Mouse (Mus musculus) MEL (cell line): ENCODE measurements around the gene Trem3. TPM values are rescaled to one million over a fixed set of nuclear protein-coding genes. Genes with fewer than 3 reads are reported as not detected.

Experiments
- DNase-seq: peaks from one replicate; pipeline ENCODE4 v3.0.0; 2011; ENCODE audit warnings: low read depth, low spot score
- H3K27ac ChIP-seq: 2 replicates; pipeline ENCODE4 v1.5.1; 2012; ENCODE audit warnings: low read depth, mild to moderate bottlenecking, control low read depth, low read length, moderate library complexity; ENCODE audit not compliant: control insufficient read depth
- H3K27me3 ChIP-seq, 2 experiments: fragments of 150-350 bp in 1 of 2; sonication (generic) in 1 of 2; 2 replicates each; pipeline ENCODE4 v1.6.1; 2012; ENCODE audit warnings: low read length in 2 of 2, mild to moderate bottlenecking in 2 of 2, improper control_type of control experiment in 1 of 2, moderate library complexity in 1 of 2; ENCODE audit not compliant: insufficient read depth in 2 of 2, control insufficient read depth in 1 of 2
- H3K36me3 ChIP-seq, 2 experiments: 2 replicates each; pipeline ENCODE4 v1.6.1; 2012 to 2014; ENCODE audit warnings: low read length in 2 of 2, improper control_type of control experiment in 1 of 2, inconsistent platforms in 1 of 2, mild to moderate bottlenecking in 1 of 2; ENCODE audit not compliant: insufficient read depth in 2 of 2, control insufficient read depth in 1 of 2
- H3K4me1 ChIP-seq, 2 experiments: fragments of 150-350 bp in 1 of 2; sonication (generic) in 1 of 2; 2 replicates each; pipeline ENCODE4 v1.6.1; 2012; ENCODE audit warnings: low read length in 2 of 2, improper control_type of control experiment in 1 of 2, mild to moderate bottlenecking in 1 of 2; ENCODE audit not compliant: insufficient read depth in 2 of 2, control insufficient read depth in 1 of 2
- H3K4me3 ChIP-seq, 2 experiments: fragments of 150-350 bp in 1 of 2; sonication (generic) in 1 of 2; 2 replicates each; pipeline ENCODE4 v1.5.1; 2012; ENCODE audit warnings: low read depth in 2 of 2, low read length in 2 of 2, mild to moderate bottlenecking in 2 of 2, moderate library complexity in 2 of 2, control low read depth in 1 of 2, improper control_type of control experiment in 1 of 2; ENCODE audit not compliant: control insufficient read depth in 1 of 2, insufficient read depth in 1 of 2
- H3K79me2 ChIP-seq: 2 replicates; pipeline ENCODE4 v1.6.1; 2012; ENCODE audit warnings: mild to moderate bottlenecking, low read length, moderate library complexity; ENCODE audit not compliant: control insufficient read depth, poor library complexity, insufficient read depth
- H3K9ac ChIP-seq: 2 replicates; pipeline ENCODE4 v1.6.1; 2012; ENCODE audit warnings: low read depth, mild to moderate bottlenecking, control low read depth, low read length, moderate library complexity; ENCODE audit not compliant: control insufficient read depth, poor library complexity, severe bottlenecking
- H3K9me3 ChIP-seq: fragments of 150-350 bp; sonication (generic); replicated peaks from 2 replicates; pipeline ENCODE4 v1.6.1; 2012; ENCODE audit warnings: mild to moderate bottlenecking, low read length, improper control_type of control experiment, moderate library complexity; ENCODE audit not compliant: insufficient read depth
- BHLHE40 ChIP-seq: IDR thresholded peaks from 2 replicates; pipeline ENCODE4 v1.6.1; 2012; ENCODE audit warnings: low read depth, mild to moderate bottlenecking, inconsistent platforms, low read length, improper control_type of control experiment, borderline replicate concordance
- E2F4 ChIP-seq: IDR thresholded peaks from 2 replicates; pipeline ENCODE4 v1.6.1; 2011; ENCODE audit warnings: low read depth, low read length, improper control_type of control experiment, borderline replicate concordance
- ELF1 ChIP-seq: IDR thresholded peaks from 2 replicates; pipeline ENCODE4 v1.6.1; 2014; ENCODE audit warnings: low read depth, mild to moderate bottlenecking, inconsistent platforms, low read length, improper control_type of control experiment, moderate library complexity
- EP300 ChIP-seq, 2 experiments: IDR thresholded peaks; 2 replicates each; pipeline ENCODE4 v1.6.1; 2011; ENCODE audit warnings: improper control_type of control experiment in 2 of 2, low read length in 2 of 2, low read depth in 1 of 2, mild to moderate bottlenecking in 1 of 2
- ETS1 ChIP-seq: IDR thresholded peaks from 2 replicates; pipeline ENCODE4 v1.6.1; 2012; ENCODE audit warnings: low read depth, mild to moderate bottlenecking, inconsistent platforms, low read length, improper control_type of control experiment, moderate library complexity
- GATA1 ChIP-seq: IDR thresholded peaks from 2 replicates; pipeline ENCODE4 v1.6.1; 2011; ENCODE audit warnings: low read depth, low read length, improper control_type of control experiment
- JUND ChIP-seq: IDR thresholded peaks from 2 replicates; pipeline ENCODE4 v1.6.1; 2011; ENCODE audit warnings: low read depth, mild to moderate bottlenecking, improper control_type of control experiment, low read length
- MAFK ChIP-seq: IDR thresholded peaks from 2 replicates; pipeline ENCODE4 v1.6.1; 2011; ENCODE audit warnings: low read depth, mild to moderate bottlenecking, low read length, improper control_type of control experiment, borderline replicate concordance
- MAX ChIP-seq: IDR thresholded peaks from 2 replicates; pipeline ENCODE4 v1.6.1; 2011; ENCODE audit warnings: low read length, improper control_type of control experiment
- MAZ ChIP-seq: IDR thresholded peaks from 2 replicates; pipeline ENCODE4 v1.6.1; 2012; ENCODE audit warnings: low read depth, mild to moderate bottlenecking, inconsistent platforms, low read length, improper control_type of control experiment
- MYB ChIP-seq: IDR thresholded peaks from 2 replicates; pipeline ENCODE4 v1.6.1; 2011; ENCODE audit warnings: mild to moderate bottlenecking, low read depth, low read length, improper control_type of control experiment
- MYC ChIP-seq: IDR thresholded peaks from 2 replicates; pipeline ENCODE4 v1.6.1; 2011; ENCODE audit warnings: low read depth, mild to moderate bottlenecking, low read length, improper control_type of control experiment, moderate library complexity
- NRF1 ChIP-seq: IDR thresholded peaks from 2 replicates; pipeline ENCODE4 v1.6.1; 2014; ENCODE audit warnings: low read depth, mild to moderate bottlenecking, inconsistent platforms, low read length, improper control_type of control experiment, moderate library complexity; ENCODE audit not compliant: poor library complexity, insufficient read depth, severe bottlenecking
- POLR2A ChIP-seq, 2 experiments: IDR thresholded peaks; 2 replicates each; pipeline ENCODE4 v1.6.1; 2011 to 2012; ENCODE audit warnings: low read length in 2 of 2, mild to moderate bottlenecking in 2 of 2, control low read depth in 1 of 2, improper control_type of control experiment in 1 of 2, low read depth in 1 of 2, moderate library complexity in 1 of 2; ENCODE audit not compliant: control insufficient read depth in 1 of 2, insufficient read depth in 1 of 2, poor library complexity in 1 of 2
- POLR2AphosphoS2 ChIP-seq: IDR thresholded peaks from 2 replicates; pipeline ENCODE4 v1.6.1; 2011; ENCODE audit warnings: low read length, improper control_type of control experiment
- RAD21 ChIP-seq: IDR thresholded peaks from 2 replicates; pipeline ENCODE4 v1.6.1; 2011; ENCODE audit warnings: mild to moderate bottlenecking, low read depth, low read length, improper control_type of control experiment
- RCOR1 ChIP-seq: IDR thresholded peaks from 2 replicates; pipeline ENCODE4 v1.6.1; 2012; ENCODE audit warnings: low read depth, mild to moderate bottlenecking, inconsistent platforms, low read length, improper control_type of control experiment
- SIN3A ChIP-seq: IDR thresholded peaks from 2 replicates; pipeline ENCODE4 v1.6.1; 2012; ENCODE audit warnings: low read length, improper control_type of control experiment, inconsistent platforms
- SMC3 ChIP-seq: IDR thresholded peaks from 2 replicates; pipeline ENCODE4 v1.6.1; 2011; ENCODE audit warnings: low read depth, low read length, improper control_type of control experiment
- TAL1 ChIP-seq: IDR thresholded peaks from 2 replicates; pipeline ENCODE4 v1.6.1; 2012; ENCODE audit warnings: mild to moderate bottlenecking, inconsistent platforms, low read length, moderate library complexity, mixed read lengths
- TCF12 ChIP-seq: IDR thresholded peaks from 2 replicates; pipeline ENCODE4 v1.6.1; 2014; ENCODE audit warnings: low read depth, mild to moderate bottlenecking, inconsistent platforms, low read length, improper control_type of control experiment, moderate library complexity
- ZC3H11A ChIP-seq: IDR thresholded peaks from 2 replicates; pipeline ENCODE4 v1.6.1; 2012; ENCODE audit warnings: low read depth, mild to moderate bottlenecking, inconsistent platforms, low read length, improper control_type of control experiment
- ZMIZ1 ChIP-seq: IDR thresholded peaks from 2 replicates; pipeline ENCODE4 v1.6.1; 2012; ENCODE audit warnings: low read depth, mild to moderate bottlenecking, inconsistent platforms, low read length, improper control_type of control experiment, moderate library complexity
- polyA plus RNA-seq, 2 experiments: library from polyadenylated mRNA; stranded (reverse) in 1 of 2; unstranded in 1 of 2; fragments of >175 nt in 1 of 2; fragments of >200 nt in 1 of 2; gene quantifications; 2 replicates each; pipeline versions ENCODE4 v1.2.1 to v1.2.4; 2012; ENCODE audit warnings: low replicate concordance in 2 of 2, low read depth in 1 of 2; ENCODE audit not compliant: insufficient read length in 2 of 2, insufficient read depth in 1 of 2, missing spikeins in 1 of 2
- total RNA-seq: library from RNA; depleted of rRNA; stranded (reverse); fragments of 300-350 nt; gene quantifications from 2 replicates; pipeline ENCODE4 v1.2.3, GENCODE M21; 2012

Trem3 gene
- total and polyA plus RNA-seq, 3 experiments, result not detected

- DNase-seq, result no peak
- H3K36me3 ChIP-seq, result no peaks in the 10 kb centered on the region
- no peaks in the 10 kb centered on the region for H3K79me2 ChIP-seq
- H3K4me3 ChIP-seq, result no peak overlapping the region
- no peaks in the 10 kb centered on the region for H3K27me3 ChIP-seq
- TF ChIP-seq POLR2AphosphoS2 (no peak), E2F4 (no peak), ETS1 (no peak), EP300 (IDR thresholded peaks at IDR 0.05; ENCODE audit: low read depth in 1 of 2, low read length in 2 of 2) (no peak), NRF1 (no peak), ZMIZ1 (no peak), BHLHE40 (no peak), ZC3H11A (no peak), SMC3 (no peak), GATA1 (no peak), POLR2A (IDR thresholded peaks at IDR 0.05; ENCODE audit: control insufficient read depth in 1 of 2, insufficient read depth in 1 of 2, low read depth in 1 of 2, low read length in 2 of 2, poor library complexity in 1 of 2) (no peak), MAFK (no peak), MYB (no peak), MAZ (no peak), RCOR1 (no peak)
- TF ChIP-seq, all 39 proteins: peak for 0
- H3K9ac ChIP-seq, result no peak overlapping the region
- no peaks in the 10 kb centered on the region for H3K9me3 ChIP-seq
- H3K4me1 ChIP-seq, result no peaks in the 10 kb centered on the region
- no peak overlapping the region for H3K27ac ChIP-seq
Observed at GRCm38 (mm10) chr17:48213511-48213910, 34.1 kb upstream of the Trem3 start.

- DNase-seq, result no peak
- Histone ChIP-seq H3K4me3 (no peak overlapping the region), H3K27me3 (no peaks in the 10 kb centered on the region)
- TF ChIP-seq TCF12, result no peak
- TF ChIP-seq MAX, result no peak
- no peak for TF ChIP-seq ETS1
- no peak for TF ChIP-seq SMC3
- no peak for TF ChIP-seq MYB
- no peak for TF ChIP-seq RAD21
- TF ChIP-seq TAL1, result no peak
- TF ChIP-seq ELF1, result no peak
- TF ChIP-seq POLR2A (IDR thresholded peaks at IDR 0.05; ENCODE audit: control insufficient read depth in 1 of 2, insufficient read depth in 1 of 2, low read depth in 1 of 2, low read length in 2 of 2, poor library complexity in 1 of 2), result no peak
- no peak for TF ChIP-seq E2F4
- no peak for TF ChIP-seq NRF1
- no peak for TF ChIP-seq ZMIZ1
- TF ChIP-seq JUND, result no peak
- no peak for TF ChIP-seq SIN3A
- no peak for TF ChIP-seq MYC
- TF ChIP-seq, all 39 proteins: peak for 0
- Histone ChIP-seq H3K9me3 (no peaks in the 10 kb centered on the region), H3K4me1 (no peaks in the 10 kb centered on the region), H3K79me2 (no peaks in the 10 kb centered on the region), H3K9ac (no peak overlapping the region), H3K36me3 (no peaks in the 10 kb centered on the region), H3K27ac (no peak overlapping the region)
Observed at GRCm38 (mm10) chr17:48215429-48215828, 32.1 kb upstream of the Trem3 start.
